Mouse (Mus musculus): Measurements from ENCODE around the gene Scpep1. TPM values are rescaled to one million over a fixed set of nuclear protein-coding genes. Genes with fewer than 3 reads are reported as not detected.
"Not testable (repeated sequence)": the region's sequence is repeated elsewhere in the genome, so short reads cannot be mapped to it uniquely, and the experiment has no call there.

Scpep1 gene
- polyA plus RNA-seq, 1 experiment from 2014 or later, result 84.5 TPM

- no peaks in the 10 kb centered on the region for H3K4me1 ChIP-seq (ENCODE audit: control insufficient read depth, insufficient read depth, low read length)
- 60% methylated on average over 4 of the region's 4 CpGs for WGBS
- ATAC-seq (ENCODE audit: low read depth), result no peak
These were observed 56.9 kb downstream of the Scpep1 start for GRCm38 (mm10) chr11:88898380-88898763.

GRCm38 (mm10) chr11:88897624-88898379 lies 57.5 kb downstream of the Scpep1 start:
- H3K9ac ChIP-seq (ENCODE audit: low read depth, low read length), result peak overlapping the region; percentile 45
- ATAC-seq (ENCODE audit: low read depth), result peak; percentile 55
- no peak overlapping the region for H3K27ac ChIP-seq (replicated peaks; ENCODE audit: low read depth, low read length)
- H3K9me3 ChIP-seq (ENCODE audit: control insufficient read depth, low read length), result no peaks in the 10 kb centered on the region
- H3K4me2 ChIP-seq (ENCODE audit: low read depth, low read length), result peak overlapping the region; percentile 46
- H3K36me3 ChIP-seq (ENCODE audit: control insufficient read depth, insufficient read depth, low read length), result no peaks in the 10 kb centered on the region
- 30% methylated on average over 15 of the region's 15 CpGs for WGBS
- H3K27me3 ChIP-seq (replicated peaks; ENCODE audit: control insufficient read depth, insufficient read depth, low read length), result no peaks in the 10 kb centered on the region
- no peaks in the 10 kb centered on the region for H3K4me1 ChIP-seq (ENCODE audit: control insufficient read depth, insufficient read depth, low read length)
- DNase-seq (ENCODE audit: low spot score), result peak; percentile 75
- H3K4me3 ChIP-seq (ENCODE audit: low read depth, low read length), result peak overlapping the region; percentile 20

More at GRCm38 (mm10) chr11:88898380-88898763, 56.9 kb downstream of the Scpep1 start:
- no peak overlapping the region for H3K4me3 ChIP-seq (ENCODE audit: low read depth, low read length)
- H3K4me2 ChIP-seq (ENCODE audit: low read depth, low read length), result no peak overlapping the region
- H3K36me3 ChIP-seq (ENCODE audit: control insufficient read depth, insufficient read depth, low read length), result no peaks in the 10 kb centered on the region
- no peaks in the 10 kb centered on the region for H3K27me3 ChIP-seq (replicated peaks; ENCODE audit: control insufficient read depth, insufficient read depth, low read length)
- H3K27ac ChIP-seq (replicated peaks; ENCODE audit: low read depth, low read length), result no peak overlapping the region
- no peak for DNase-seq (ENCODE audit: low spot score)
- H3K9me3 ChIP-seq (ENCODE audit: control insufficient read depth, low read length), result no peaks in the 10 kb centered on the region
- no peak overlapping the region for H3K9ac ChIP-seq (ENCODE audit: low read depth, low read length)

GRCm38 (mm10) chr11:88895800-88896232 lies 59.4 kb downstream of the Scpep1 start:
- H3K27me3 ChIP-seq (replicated peaks; ENCODE audit: control insufficient read depth, insufficient read depth, low read length); H3K9me3 ChIP-seq (ENCODE audit: control insufficient read depth, low read length); H3K4me1 ChIP-seq (ENCODE audit: control insufficient read depth, insufficient read depth, low read length); ATAC-seq (ENCODE audit: low read depth); H3K36me3 ChIP-seq (ENCODE audit: control insufficient read depth, insufficient read depth, low read length); H3K27ac ChIP-seq (replicated peaks; ENCODE audit: low read depth, low read length); DNase-seq (ENCODE audit: low spot score): not testable (repeated sequence)
- Histone ChIP-seq H3K4me2 (ENCODE audit: low read depth, low read length) (peak overlapping the region; percentile 23; the same call in 1 of the 2 replicates), H3K9ac (ENCODE audit: low read depth, low read length) (0 out of 2 replicates have a peak overlapping the region, but pooled peaks have one; percentile 34), H3K4me3 (ENCODE audit: low read depth, low read length) (peak overlapping the region; percentile 28)
- WGBS, result 44% methylated on average over 23 of the region's 39 CpGs

GRCm38 (mm10) chr11:88895235-88895634 lies 60.0 kb downstream of the Scpep1 start:
- H3K4me1 ChIP-seq (ENCODE audit: control insufficient read depth, insufficient read depth, low read length); ATAC-seq (ENCODE audit: low read depth); H3K36me3 ChIP-seq (ENCODE audit: control insufficient read depth, insufficient read depth, low read length); H3K27ac ChIP-seq (replicated peaks; ENCODE audit: low read depth, low read length); H3K9ac ChIP-seq (ENCODE audit: low read depth, low read length); DNase-seq (ENCODE audit: low spot score); H3K9me3 ChIP-seq (ENCODE audit: control insufficient read depth, low read length); H3K27me3 ChIP-seq (replicated peaks; ENCODE audit: control insufficient read depth, insufficient read depth, low read length): not testable (repeated sequence)
- 53% methylated on average over 13 of the region's 20 CpGs for WGBS
- peak overlapping the region; percentile 18; the same call in 1 of the 2 replicates for H3K4me2 ChIP-seq (ENCODE audit: low read depth, low read length)
- peak overlapping the region; percentile 28; the same call in 1 of the 2 replicates for H3K4me3 ChIP-seq (ENCODE audit: low read depth, low read length)

- DNase-seq (ENCODE audit: low spot score); H3K27ac ChIP-seq (replicated peaks; ENCODE audit: low read depth, low read length); H3K9me3 ChIP-seq (ENCODE audit: control insufficient read depth, low read length); H3K36me3 ChIP-seq (ENCODE audit: control insufficient read depth, insufficient read depth, low read length); ATAC-seq (ENCODE audit: low read depth); H3K9ac ChIP-seq (ENCODE audit: low read depth, low read length); H3K4me2 ChIP-seq (ENCODE audit: low read depth, low read length); H3K4me3 ChIP-seq (ENCODE audit: low read depth, low read length); H3K27me3 ChIP-seq (replicated peaks; ENCODE audit: control insufficient read depth, insufficient read depth, low read length); H3K4me1 ChIP-seq (ENCODE audit: control insufficient read depth, insufficient read depth, low read length): not testable (repeated sequence)
- WGBS, result 95% methylated on average over 11 of the region's 14 CpGs
These were observed 61.0 kb downstream of the Scpep1 start for GRCm38 (mm10) chr11:88894279-88894678.

- 92% methylated on average over 2 of the region's 8 CpGs for WGBS
- H3K4me2 ChIP-seq (ENCODE audit: low read depth, low read length); H3K27me3 ChIP-seq (replicated peaks; ENCODE audit: control insufficient read depth, insufficient read depth, low read length); DNase-seq (ENCODE audit: low spot score); H3K4me3 ChIP-seq (ENCODE audit: low read depth, low read length); H3K9me3 ChIP-seq (ENCODE audit: control insufficient read depth, low read length); H3K9ac ChIP-seq (ENCODE audit: low read depth, low read length); H3K36me3 ChIP-seq (ENCODE audit: control insufficient read depth, insufficient read depth, low read length); H3K27ac ChIP-seq (replicated peaks; ENCODE audit: low read depth, low read length); ATAC-seq (ENCODE audit: low read depth); H3K4me1 ChIP-seq (ENCODE audit: control insufficient read depth, insufficient read depth, low read length): not testable (repeated sequence)
These were observed 61.8 kb downstream of the Scpep1 start for GRCm38 (mm10) chr11:88893501-88893900.

GRCm38 (mm10) chr11:88892789-88893188 lies 62.5 kb downstream of the Scpep1 start:
- H3K4me3 ChIP-seq (ENCODE audit: low read depth, low read length); H3K9ac ChIP-seq (ENCODE audit: low read depth, low read length); H3K9me3 ChIP-seq (ENCODE audit: control insufficient read depth, low read length); H3K4me1 ChIP-seq (ENCODE audit: control insufficient read depth, insufficient read depth, low read length); DNase-seq (ENCODE audit: low spot score); H3K36me3 ChIP-seq (ENCODE audit: control insufficient read depth, insufficient read depth, low read length); H3K27me3 ChIP-seq (replicated peaks; ENCODE audit: control insufficient read depth, insufficient read depth, low read length); H3K4me2 ChIP-seq (ENCODE audit: low read depth, low read length); H3K27ac ChIP-seq (replicated peaks; ENCODE audit: low read depth, low read length); ATAC-seq (ENCODE audit: low read depth): not testable (repeated sequence)
- WGBS, result 95% methylated on average over 21 of the region's 24 CpGs

- H3K4me1 ChIP-seq (ENCODE audit: control insufficient read depth, insufficient read depth, low read length); H3K9me3 ChIP-seq (ENCODE audit: control insufficient read depth, low read length); H3K27me3 ChIP-seq (replicated peaks; ENCODE audit: control insufficient read depth, insufficient read depth, low read length); DNase-seq (ENCODE audit: low spot score); H3K4me2 ChIP-seq (ENCODE audit: low read depth, low read length); H3K27ac ChIP-seq (replicated peaks; ENCODE audit: low read depth, low read length); ATAC-seq (ENCODE audit: low read depth); H3K4me3 ChIP-seq (ENCODE audit: low read depth, low read length); H3K9ac ChIP-seq (ENCODE audit: low read depth, low read length); H3K36me3 ChIP-seq (ENCODE audit: control insufficient read depth, insufficient read depth, low read length): not testable (repeated sequence)
- 91% methylated on average over 11 of the region's 24 CpGs for WGBS
These were observed 63.2 kb downstream of the Scpep1 start for GRCm38 (mm10) chr11:88891921-88892561.

All from embryonic facial prominence, embryonic 14.5 days (tissue).